Mouse (Mus musculus): ENCODE measurements at regions not wholly inside any gene's neighbourhood (a gene's known extent, or its start where the extent isn't known, plus 50 kb on each side); places are given as distances from the start of the nearest gene placed in this dataset.
A peak's percentile ranks its signal among the peaks of the same experiment; 100 is the strongest.
"Not testable (repeated sequence)": the region's sequence is repeated elsewhere in the genome, so short reads cannot be mapped to it uniquely, and the experiment has no call there.

DNA sequence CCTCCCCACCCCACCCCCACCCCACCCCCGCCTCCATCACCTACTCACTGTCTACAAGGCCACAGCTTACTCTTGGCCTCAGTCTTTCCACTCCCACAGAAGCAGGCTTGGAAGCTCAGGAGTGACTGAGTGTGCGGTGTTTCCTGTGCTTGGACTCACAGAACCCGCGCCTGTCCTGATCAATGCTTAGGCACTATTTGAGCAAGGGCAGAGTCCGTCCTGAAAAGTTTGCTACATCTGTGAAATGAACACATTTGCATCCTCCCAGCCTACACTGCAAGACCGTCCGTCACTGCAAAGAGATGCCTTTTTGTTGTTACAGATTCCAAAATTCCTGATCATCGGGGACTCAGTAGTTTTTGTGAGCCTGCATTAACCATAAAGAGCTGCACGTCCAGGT, 63.5 kb upstream of the Fzd7 start:
- H3K4me1 ChIP-seq: no peaks in the 10 kb centered on the region
- no peak overlapping the region for H3K4me3 ChIP-seq (replicated peaks)
- H3K27me3 ChIP-seq (replicated peaks): peaks cover 53% of the 10 kb centered on the region
- no peaks in the 10 kb centered on the region for H3K9me3 ChIP-seq
- no peaks in the 10 kb centered on the region for H3K36me3 ChIP-seq (replicated peaks; ENCODE audit: low read length)
- TF ChIP-seq GATA1 (IDR thresholded peaks at IDR 0.05; ENCODE audit: borderline replicate concordance, low read length) (no peak), FLI1 (IDR thresholded peaks at IDR 0.05; ENCODE audit: low read length) (no peak)

DNA sequence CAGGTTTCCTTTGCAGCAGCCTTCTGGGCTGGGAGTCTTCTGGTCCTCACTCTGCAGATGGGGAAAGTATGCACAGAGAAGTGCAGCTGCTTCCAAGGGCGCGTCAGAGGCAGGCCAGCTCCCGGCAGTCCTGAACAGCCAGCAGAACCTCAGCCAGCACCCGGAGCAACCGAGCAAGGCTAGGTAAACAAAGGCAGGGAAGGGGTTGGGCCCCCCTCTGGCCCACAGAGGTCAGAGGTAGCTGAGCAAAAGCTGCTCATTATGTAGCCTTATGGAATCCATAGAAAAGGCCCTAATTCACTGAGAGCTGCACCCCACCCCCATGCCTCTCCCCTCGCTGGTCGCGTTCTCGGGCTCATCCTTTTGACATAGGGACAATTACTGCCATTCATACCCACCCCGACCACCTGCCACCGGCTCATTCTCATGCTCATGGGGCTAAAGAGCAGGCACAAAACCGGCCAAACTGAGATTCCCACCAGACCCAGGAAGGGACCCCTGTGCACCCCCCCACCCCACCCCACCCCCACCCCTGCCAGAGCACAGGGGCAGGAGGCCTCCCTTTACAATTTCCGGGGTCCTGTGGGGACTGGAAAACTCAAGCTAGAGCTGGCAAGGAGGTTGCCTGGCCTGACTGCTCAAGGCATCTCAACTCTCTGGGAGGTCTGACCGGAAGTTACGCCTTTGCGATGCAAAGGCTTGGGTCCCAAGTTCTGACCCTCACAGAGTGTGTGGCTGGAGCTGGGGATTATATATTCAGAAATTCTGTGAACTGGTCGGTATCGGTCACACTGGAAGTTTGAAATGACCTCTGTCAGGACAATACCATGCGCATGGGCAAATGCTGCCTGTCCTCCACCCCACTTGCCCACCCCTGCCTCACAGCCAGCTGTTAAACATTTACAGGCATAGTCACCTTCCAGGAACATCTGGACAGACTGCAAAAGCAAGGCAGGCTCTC, 59.0 kb upstream of the Fzd7 start:
- Histone ChIP-seq H3K4me1 (no peaks in the 10 kb centered on the region), H3K36me3 (replicated peaks; ENCODE audit: low read length) (no peaks in the 10 kb centered on the region), H3K4me3 (replicated peaks) (no peak overlapping the region), H3K9me3 (0 out of 2 replicates have a peak, but pooled peaks cover 3% of the 10 kb centered on the region), H3K27me3 (replicated peaks) (peaks cover 48% of the 10 kb centered on the region)
- TF ChIP-seq GATA1 (IDR thresholded peaks at IDR 0.05; ENCODE audit: borderline replicate concordance, low read length) (no peak), FLI1 (IDR thresholded peaks at IDR 0.05; ENCODE audit: low read length) (no peak)

GRCm38 (mm10) chr1:59425771-59426170, 56.5 kb upstream of the Fzd7 start:
- H3K9me3 ChIP-seq; H3K4me1 ChIP-seq; H3K4me3 ChIP-seq (replicated peaks); H3K36me3 ChIP-seq (replicated peaks; ENCODE audit: low read length): not testable (repeated sequence)
- H3K27me3 ChIP-seq (replicated peaks): peaks cover 35% of the 10 kb centered on the region

- TF ChIP-seq GATA1 (IDR thresholded peaks at IDR 0.05; ENCODE audit: borderline replicate concordance, low read length): no peak
- no peak for TF ChIP-seq FLI1 (IDR thresholded peaks at IDR 0.05; ENCODE audit: low read length)
Measured at GRCm38 (mm10) chr1:59426346-59427203, 55.6 kb upstream of the Fzd7 start.

GRCm38 (mm10) chr1:59427204-59427557, 55.0 kb upstream of the Fzd7 start:
- no peaks in the 10 kb centered on the region for H3K36me3 ChIP-seq (replicated peaks; ENCODE audit: low read length)
- H3K27me3 ChIP-seq (replicated peaks): peaks cover 26% of the 10 kb centered on the region
- H3K4me3 ChIP-seq (replicated peaks): no peak overlapping the region
- peaks cover 8% of the 10 kb centered on the region for H3K4me1 ChIP-seq
- 0 out of 2 replicates have a peak, but pooled peaks cover 3% of the 10 kb centered on the region for H3K9me3 ChIP-seq
- TF ChIP-seq GATA1 (IDR thresholded peaks at IDR 0.05; ENCODE audit: borderline replicate concordance, low read length) (no peak), FLI1 (IDR thresholded peaks at IDR 0.05; ENCODE audit: low read length) (no peak)

More at GRCm38 (mm10) chr1:59426346-59427203, 55.6 kb upstream of the Fzd7 start:
- Histone ChIP-seq H3K4me1 (peaks cover 8% of the 10 kb centered on the region), H3K36me3 (replicated peaks; ENCODE audit: low read length) (no peaks in the 10 kb centered on the region), H3K4me3 (replicated peaks) (no peak overlapping the region), H3K27me3 (replicated peaks) (peaks cover 30% of the 10 kb centered on the region), H3K9me3 (0 out of 2 replicates have a peak, but pooled peaks cover 3% of the 10 kb centered on the region)

DNA sequence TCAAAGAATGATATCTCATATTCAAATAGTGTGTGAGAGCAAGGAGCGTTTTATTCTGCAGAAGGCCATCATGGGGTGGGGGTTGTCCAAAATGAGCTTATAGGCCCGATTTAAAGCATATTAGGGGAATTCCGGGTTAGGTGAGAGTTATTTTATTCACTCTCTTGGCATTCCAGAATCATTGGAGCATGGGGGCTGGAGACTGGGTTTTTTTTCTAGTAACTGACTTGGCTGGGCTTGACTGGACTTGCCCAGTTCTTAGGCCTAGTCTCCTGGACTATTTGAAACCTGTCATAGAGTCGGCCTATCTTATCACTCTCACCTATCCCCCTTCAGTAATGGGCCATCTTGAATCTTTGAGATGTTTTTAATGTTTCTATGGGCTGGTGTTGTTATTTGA, 52.9 kb upstream of the Fzd7 start:
- 0 out of 2 replicates have a peak, but pooled peaks cover 3% of the 10 kb centered on the region for H3K9me3 ChIP-seq
- H3K4me1 ChIP-seq: peaks cover 8% of the 10 kb centered on the region

GRCm38 (mm10) chr1:59430234-59430633, 52.0 kb upstream of the Fzd7 start:
- no peaks in the 10 kb centered on the region for H3K9me3 ChIP-seq
- H3K27me3 ChIP-seq (replicated peaks): peaks cover 11% of the 10 kb centered on the region
- no peaks in the 10 kb centered on the region for H3K36me3 ChIP-seq (replicated peaks; ENCODE audit: low read length)
- TF ChIP-seq FLI1 (IDR thresholded peaks at IDR 0.05; ENCODE audit: low read length): no peak
- no peak for TF ChIP-seq GATA1 (IDR thresholded peaks at IDR 0.05; ENCODE audit: borderline replicate concordance, low read length)
- H3K4me1 ChIP-seq: peaks cover 8% of the 10 kb centered on the region
- H3K4me3 ChIP-seq (replicated peaks): no peak overlapping the region

More for the DNA sequence above, 52.9 kb upstream of the Fzd7 start:
- H3K4me3 ChIP-seq (replicated peaks): no peak overlapping the region
- peaks cover 17% of the 10 kb centered on the region for H3K27me3 ChIP-seq (replicated peaks)
- TF ChIP-seq FLI1 (IDR thresholded peaks at IDR 0.05; ENCODE audit: low read length) (no peak), GATA1 (IDR thresholded peaks at IDR 0.05; ENCODE audit: borderline replicate concordance, low read length) (no peak)
- H3K36me3 ChIP-seq (replicated peaks; ENCODE audit: low read length): no peaks in the 10 kb centered on the region

DNA sequence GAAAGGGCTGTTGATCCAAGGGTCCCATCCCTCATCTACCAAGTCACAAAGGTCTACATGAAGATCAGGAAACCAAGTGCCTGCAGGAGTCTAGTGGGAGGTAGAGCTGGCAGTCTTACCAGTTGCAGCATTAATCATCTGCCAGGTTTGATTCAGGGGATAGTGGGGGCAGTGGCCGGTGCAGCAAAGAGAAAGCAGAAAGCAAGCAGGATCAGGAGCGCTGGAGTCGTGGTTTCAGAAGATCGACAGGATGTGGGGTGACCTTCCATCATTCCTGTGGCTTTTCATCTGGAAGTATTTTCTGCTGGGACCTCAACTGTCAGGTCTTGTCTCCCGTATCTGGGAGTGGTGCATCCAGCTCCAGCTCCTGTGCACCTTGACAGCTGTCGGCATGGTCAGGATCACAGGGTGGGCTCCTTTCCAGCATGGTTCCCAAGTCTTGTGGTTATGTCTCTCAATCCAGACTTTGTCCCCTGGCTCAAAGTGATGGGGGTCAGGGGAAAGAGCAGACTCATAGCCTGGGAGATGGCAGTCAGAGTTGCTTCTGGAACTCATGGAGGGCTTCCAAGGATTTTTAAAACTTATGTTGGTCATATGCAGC, 51.2 kb upstream of the Fzd7 start:
- H3K36me3 ChIP-seq (replicated peaks; ENCODE audit: low read length): no peaks in the 10 kb centered on the region
- TF ChIP-seq FLI1 (IDR thresholded peaks at IDR 0.05; ENCODE audit: low read length) (no peak), GATA1 (IDR thresholded peaks at IDR 0.05; ENCODE audit: borderline replicate concordance, low read length) (no peak)
- H3K9me3 ChIP-seq: no peaks in the 10 kb centered on the region
- peak overlapping the region; percentile 10 for H3K4me3 ChIP-seq (replicated peaks)
- peaks cover 16% of the 10 kb centered on the region for H3K27me3 ChIP-seq (replicated peaks)
- H3K4me1 ChIP-seq: peaks cover 8% of the 10 kb centered on the region

Measured in megakaryocyte, embryonic 14.5 days (primary cell).